Mouse (Mus musculus) ES-CJ7 (cell line): Measurements from ENCODE around the gene Ltv1.
A peak's percentile ranks its signal among the peaks of the same experiment; 100 is the strongest.

ENCODE experiments used
- DNase-seq: peaks from one replicate; pipeline ENCODE4 v3.0.0; 2011; ENCODE audit warnings: low read depth, low spot score

The Ltv1 gene

DNA sequence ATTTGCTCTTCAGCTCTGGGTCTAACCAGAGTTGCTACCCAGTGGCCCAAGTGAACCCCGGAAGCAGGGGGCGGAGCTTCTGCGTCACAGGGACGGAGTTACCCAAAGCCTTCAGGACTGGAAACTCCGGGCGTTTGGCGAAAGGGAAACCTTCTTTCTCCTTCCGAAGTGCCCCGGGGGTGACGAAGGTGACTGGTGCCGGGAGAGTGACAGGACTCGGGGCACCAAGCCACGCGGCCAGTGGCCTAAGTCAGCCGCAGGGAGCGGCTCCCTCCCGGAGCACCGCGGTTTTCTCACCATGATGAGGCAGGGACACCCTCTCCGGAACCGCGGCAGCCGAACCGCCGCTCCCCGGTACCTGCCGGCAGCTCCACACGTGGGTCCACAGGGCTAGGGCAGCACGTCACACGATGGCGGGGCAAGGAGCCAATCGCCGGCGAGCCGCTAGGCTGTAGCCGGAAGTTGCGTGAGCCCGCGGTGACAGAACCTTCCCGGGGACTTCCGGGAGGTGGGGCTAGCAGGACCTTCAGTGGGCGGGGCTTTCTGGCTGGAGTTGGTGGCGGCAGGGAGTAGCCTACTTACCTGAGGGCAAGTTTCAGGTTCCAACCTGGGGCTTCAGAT, at the start of gene Ltv1:
Gene Ltv1 (minus strand): TSS at position 438 of the 621 bp plus-strand sequence.
- DNase-seq, result peak; percentile 93

DNA sequence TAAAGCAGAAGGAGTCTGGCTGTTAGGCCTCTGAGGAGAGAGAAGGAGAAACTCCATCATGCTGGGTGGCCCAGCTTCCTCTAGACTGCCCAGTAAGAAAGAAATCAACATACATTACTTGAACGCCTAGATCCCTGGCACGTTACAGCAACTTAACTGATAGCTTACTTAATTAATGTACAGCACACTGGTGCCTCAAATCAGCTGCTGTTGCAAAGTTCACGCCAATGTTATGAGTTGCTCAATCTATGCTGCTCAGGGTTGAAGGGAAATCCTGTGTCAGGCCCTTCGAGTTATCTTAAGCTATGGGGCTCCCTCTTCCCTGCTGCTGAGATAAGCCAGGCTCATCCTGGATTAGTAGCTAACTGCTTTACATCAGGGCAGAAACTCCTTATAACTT, 47.5 kb upstream of the Ltv1 start:
- DNase-seq, result no peak

DNA sequence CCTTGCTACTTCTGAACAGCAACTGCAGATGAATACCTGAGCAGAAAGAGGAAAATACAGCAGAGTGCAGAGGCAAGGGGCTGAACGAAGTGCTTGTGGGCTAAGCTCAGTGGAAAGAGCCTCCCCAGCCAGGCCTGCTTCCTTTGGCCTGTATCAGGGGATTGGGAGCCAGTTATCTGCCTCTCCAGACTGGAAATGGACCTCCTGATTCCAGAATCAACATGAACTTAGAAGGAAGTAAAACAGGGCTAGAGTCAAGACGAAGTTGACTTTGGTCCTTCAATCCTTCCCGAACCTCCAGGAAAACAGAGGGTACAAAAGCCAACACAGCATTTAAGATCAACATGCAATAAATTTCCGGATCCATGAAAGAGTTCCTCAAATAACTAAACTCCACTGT, 45.2 kb upstream of the Ltv1 start:
- no peak for DNase-seq

DNA sequence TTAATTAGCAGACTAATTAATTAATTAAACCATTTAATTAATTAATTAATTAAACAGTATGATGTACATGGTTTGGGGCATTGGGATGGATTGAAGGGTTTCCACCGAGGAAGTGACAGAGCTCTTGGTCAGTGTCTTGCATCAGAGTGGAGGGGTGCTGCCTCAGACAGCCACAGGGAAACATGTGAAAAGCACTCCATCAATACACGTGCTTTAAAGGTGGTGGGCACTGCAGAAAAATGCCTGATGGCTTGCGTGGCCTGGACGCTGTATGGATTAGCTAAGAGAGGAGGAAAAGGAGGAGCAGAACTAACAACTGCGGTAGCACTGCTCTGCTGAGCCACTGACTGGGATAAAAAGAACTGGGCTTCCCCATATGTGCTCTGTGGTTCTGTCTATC, 43.9 kb upstream of the Ltv1 start:
- no peak for DNase-seq

DNA sequence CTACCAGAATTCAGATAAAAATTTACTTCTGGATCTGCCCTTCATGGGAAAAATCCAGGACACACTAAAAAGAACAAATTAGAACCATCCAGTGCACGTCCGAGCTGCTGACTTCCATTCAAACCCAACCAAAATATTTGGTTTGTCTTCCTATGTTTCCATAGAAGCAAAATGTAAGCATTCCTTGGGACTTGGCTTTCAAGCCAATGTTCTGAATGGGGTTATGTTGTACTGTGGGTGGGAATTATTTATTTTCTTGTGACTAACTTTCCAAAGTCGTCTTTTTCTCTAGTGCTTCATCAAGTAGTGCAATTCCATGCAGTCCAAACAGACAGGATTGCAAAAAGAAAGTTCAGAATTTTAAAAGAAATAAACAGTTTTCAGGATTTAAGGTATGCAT, 41.5 kb upstream of the Ltv1 start:
- no peak for DNase-seq

DNA sequence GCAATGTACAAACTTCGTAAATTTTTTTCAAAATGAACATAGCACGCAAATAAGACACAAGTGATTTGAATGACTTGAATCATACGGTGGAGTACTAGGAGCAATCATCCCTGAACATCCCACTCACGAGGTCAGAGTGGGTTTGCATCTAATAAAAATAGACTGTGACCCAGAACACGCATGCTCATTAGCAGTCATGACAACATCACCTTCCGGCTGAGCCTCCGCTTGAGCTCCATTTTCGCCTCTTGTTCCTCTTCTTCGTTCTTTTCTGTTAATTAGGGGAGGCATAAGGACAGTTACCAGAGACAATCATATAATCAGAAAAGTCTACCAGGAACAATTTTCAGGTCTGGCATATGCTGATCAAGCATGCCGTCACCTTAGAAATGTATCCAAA, 41.0 kb upstream of the Ltv1 start:
- no peak for DNase-seq

DNA sequence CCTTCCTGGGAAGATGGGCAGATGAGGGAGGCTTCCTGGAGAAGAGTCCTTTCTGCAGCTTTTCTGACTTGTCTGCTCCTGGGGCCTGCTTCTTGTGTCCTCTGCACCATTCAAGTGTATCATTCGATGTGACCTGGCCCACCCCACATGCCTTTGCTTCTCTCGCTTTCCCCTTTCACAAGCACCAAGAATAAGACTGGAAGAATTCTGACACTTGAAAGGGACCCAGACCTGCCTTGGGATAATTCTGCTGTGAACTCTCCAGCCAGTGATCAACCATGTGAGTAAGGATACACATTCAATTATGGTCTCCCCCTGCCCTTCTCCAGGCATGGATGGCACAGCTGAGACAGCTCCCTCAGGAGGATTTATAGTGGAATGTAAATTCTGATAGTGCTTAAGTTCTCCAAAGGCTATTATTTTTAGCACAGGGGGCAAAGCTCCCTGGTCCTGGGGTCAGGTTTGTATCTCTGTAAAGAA, 40.2 kb upstream of the Ltv1 start:
- DNase-seq, result no peak

DNA sequence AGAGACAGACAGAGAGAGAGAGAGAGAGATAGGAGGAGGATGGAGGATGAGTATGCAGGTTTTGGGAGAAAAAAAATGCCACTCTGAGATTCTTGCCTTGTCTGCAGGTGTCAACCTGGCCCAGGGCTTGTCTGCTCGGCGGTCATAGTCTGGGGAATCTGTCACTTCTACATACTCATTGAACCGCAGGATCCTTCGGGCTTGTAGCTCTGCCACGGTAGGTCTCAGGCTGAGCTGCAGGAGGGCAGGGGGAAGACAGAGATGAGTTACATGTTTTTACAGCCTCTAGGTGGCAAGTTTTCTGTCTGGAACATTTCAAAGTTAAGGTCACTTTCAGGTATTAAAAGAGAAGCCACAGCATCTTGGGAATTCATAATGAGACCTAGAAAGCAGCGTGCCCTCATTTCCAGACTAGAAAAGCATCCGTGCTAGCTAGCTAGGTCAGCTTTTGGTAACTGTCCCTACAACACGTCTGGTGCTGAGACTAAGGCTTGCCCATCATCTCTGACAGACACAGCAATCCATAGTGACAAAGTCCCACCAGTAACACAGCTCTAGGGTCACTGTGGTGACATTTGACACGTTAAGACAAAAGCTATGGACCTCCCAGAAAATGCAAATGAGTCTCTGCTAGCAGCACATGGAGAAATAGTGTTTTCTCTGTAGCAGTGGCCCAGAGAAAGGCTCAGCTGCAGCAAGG, 39.6 kb upstream of the Ltv1 start:
- no peak for DNase-seq

DNA sequence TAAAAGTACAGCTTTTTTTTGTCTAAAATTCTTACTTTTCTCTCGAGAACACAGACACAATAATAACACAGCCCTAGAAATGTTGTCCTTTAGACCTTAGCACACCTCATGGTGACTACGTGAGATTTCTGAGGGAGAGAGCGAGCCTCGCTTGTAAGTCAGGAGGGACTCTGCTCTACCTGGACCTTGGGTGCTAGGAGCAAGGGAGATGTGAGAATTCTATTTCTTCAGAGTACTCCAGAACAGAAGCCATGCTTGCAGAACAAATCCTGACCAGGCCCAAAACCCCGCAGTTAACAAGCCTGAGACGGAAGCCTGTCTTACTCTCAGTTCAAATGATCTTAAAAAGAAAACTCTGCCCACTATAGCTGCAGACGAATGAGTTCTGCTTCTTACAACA, 37.7 kb upstream of the Ltv1 start:
- no peak for DNase-seq

DNA sequence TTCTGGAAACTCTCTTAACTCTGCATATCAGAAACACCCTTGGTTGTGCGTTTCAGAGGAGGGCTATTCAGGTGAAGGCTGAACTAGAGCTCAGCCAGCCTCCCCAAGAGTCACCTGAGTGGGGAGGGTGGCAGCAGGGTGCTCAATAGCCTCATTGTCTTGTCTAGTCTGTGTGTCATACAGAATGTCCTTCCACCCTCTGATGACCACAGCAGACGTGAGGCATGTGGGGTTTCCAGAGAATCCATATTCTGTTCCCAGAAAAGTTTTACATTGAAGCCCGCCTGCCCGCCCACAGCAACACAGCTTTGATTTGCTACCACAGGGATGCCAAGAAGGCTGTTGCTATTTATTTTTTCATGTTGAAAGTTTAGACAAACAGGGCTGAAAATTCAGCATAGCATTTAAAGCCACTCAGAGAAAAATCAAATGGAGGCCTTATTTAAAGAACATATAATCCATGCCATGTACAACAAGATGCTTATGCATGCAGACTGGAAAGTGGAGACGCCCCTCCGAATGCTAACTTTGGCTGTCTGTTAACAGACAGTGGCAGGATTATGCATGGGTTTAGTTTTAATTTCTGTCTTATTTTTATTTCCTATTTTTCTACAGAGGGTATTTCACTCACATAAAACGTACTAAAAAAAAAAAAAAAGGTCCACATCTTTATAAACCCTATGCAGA, 32.6 kb upstream of the Ltv1 start:
- DNase-seq, result no peak

DNA sequence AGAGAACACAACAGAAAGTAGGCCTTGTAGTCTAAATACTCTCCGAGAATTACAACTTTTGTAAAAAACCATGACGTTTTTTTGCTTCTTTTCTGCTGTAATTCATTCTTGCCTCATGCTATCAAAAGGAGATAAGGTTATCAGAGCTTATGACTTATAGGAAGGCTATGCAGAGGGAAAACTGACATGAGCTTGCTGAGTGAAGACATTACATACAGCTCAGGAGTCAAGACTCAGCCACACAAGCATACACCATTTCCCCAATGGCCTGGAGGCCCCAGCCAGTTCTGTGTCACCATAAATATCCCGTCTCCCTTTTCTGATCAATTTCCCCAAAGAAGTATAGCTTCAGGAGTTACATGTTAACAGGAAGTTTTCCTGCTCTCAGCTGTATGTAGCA, 29.2 kb upstream of the Ltv1 start:
- no peak for DNase-seq

DNA sequence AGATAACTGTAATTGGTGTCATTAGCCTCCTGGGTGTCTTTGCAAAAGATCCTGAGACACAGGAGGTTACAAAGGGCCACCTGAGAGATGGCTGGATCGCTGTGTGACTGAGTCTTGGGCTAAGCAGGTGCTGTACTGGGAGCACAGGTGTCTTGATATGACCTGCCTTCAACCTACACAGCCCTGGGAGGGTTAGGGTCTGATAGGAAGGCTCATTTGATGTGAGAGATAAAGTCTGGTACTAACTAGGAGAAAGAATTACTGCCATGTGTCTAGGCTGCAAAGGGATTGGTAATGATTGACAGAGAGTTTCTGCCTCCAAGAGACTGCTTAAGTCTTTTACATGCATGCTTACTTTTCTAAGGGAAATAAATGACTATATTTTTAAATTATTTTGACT, 27.1 kb upstream of the Ltv1 start:
- DNase-seq, result no peak

DNA sequence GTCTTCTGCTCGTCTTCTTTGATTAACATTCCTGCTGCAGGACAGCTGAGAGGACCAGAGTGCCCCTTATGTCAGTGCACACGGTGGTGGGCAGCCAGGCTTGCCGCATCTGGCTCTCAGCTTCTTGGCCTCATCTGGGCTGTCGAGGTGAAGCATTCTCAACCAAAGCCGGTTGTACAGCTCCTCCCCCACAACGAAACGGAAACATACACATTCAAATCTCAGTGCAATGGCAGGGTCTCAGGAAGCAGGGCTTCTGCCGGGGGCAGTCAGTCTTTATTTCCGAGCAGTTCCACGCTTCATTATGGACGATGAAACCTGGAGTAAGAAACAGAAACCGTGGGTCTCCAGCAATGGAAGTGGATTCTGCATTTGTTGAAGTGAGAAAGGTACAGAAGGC, 21.0 kb upstream of the Ltv1 start:
- DNase-seq, result no peak

DNA sequence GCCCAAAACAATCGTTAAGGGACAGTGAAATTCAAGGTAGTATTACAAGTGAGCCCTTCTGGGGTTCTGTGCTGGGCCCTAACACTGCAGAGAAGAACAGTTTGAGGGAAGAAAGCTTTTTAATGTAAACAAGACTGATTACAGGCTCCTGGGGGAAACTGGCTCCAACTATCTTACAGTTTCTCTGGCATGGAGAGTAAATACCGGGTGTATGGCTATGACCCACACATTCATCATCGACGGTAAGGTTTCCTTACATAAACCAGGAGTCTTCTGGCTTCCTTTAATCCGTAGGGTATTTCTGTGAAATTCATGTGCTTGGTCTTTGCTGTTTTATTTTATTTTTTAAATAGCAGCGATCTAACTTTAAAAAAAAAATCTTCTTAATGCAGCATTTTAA, 19.9 kb upstream of the Ltv1 start:
- DNase-seq, result no peak

DNA sequence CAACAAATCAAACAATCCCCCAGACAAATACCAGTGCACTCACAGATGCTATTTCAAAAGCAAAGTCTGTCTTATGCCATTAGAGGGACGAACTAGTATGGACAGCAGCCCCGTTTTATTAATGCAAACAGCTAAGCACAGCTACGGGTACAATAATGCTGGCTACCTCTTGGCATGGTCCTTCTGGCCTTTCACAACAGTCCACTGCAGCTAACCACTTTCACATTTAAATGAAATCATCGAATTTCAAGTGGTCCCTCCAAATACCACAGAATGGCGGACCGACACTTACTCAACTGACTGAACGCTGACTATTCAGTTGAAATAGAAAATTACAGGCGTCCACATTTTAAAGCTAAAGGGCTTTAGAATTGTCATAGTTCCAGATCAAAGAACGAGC, 19.4 kb upstream of the Ltv1 start:
- DNase-seq, result no peak

DNA sequence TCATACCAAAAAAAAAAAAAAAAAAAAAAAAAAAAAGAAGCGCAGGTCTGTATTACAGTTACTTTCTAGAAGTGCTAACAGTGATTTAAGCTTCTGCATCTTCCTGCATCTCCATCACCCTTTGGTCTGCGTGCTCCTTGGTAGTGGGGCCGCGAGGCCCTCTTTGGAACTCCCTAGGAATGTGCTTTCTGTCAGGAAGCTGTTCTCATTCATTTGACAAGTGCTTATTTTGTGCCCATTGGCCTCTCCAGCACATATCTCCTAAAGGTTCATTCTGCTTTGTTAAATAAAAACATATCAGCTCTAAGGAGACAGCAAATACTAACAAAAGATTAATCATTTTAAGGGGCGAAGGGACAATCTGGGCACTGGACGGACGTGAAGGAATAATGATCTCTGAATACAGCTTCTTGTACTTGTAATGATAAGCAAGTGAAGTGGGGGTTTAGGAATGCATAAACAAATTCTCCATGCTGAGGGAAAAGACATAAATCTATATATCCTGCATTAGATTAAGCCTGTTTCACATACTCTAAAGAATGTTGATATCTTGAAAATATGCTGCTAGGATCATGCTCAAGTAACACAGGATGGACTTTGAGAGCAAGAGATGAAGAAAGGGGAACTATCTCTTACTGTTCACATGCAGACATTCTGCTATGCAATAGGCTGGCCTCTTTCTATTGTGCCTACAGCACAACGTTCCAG, 17.1 kb upstream of the Ltv1 start:
- DNase-seq, result no peak

DNA sequence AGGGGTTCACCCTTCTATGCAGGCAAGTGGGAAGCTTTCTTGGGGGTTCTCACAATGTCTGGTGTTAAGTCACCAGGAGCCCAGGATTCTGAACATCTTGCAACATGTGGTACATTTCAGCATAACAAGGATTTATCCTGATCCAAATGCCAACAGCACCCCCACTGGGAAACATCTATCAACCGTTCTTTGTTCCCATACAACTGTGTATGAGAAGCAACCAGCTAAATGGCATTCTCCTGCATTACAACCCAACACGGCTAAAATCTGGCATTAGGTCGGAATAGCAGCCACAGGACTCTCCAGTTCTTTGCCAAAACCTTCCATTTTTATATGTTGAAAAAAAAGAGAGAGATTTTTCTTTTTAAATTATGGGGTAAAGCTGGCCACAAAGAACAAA, 16.5 kb upstream of the Ltv1 start:
- no peak for DNase-seq

DNA sequence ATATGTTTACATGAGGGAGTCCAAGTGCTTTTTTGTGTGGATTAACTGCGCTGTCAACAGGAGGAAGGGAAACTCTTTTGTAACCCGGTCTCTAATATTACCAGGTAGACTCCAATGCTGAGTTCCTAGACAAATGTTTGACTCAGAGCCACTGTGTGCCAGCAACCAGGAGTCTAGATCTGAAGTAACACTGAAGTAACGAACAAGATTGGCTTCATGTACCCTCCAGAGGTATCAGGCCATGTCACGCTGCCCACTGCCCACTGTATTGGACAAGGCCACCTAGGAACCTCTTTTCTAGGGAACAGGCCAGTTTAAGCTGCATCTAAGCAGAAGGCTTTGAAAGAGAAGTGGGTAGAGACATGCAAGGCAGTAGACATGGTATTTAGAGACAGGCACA, 16.1 kb upstream of the Ltv1 start:
- DNase-seq, result no peak

DNA sequence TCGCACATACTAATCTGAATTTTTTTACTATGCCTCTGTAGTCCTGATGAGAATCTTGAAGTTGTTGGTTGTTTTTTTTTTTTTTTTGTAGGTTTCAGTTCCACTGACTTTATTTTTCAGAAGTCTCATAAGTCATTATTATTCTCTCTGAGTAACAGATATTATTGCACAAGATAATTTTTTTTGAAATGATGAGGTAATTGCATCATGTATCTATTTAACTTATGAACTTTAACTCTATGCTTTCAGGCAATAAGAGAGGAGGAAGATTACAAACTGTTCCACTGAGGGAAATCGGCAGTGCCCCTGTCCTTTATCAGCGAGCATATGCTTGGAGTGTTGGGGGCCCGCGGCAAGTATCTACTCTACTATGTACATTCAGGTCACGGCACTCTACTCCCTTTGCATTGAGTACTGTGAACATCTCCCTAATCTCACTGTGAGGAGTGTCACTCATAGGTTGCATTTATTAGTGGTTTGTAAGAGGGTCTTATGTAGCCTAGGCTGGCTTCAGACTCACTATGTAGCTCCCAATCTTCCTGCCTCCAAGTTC, 8.8 kb upstream of the Ltv1 start:
- no peak for DNase-seq

DNA sequence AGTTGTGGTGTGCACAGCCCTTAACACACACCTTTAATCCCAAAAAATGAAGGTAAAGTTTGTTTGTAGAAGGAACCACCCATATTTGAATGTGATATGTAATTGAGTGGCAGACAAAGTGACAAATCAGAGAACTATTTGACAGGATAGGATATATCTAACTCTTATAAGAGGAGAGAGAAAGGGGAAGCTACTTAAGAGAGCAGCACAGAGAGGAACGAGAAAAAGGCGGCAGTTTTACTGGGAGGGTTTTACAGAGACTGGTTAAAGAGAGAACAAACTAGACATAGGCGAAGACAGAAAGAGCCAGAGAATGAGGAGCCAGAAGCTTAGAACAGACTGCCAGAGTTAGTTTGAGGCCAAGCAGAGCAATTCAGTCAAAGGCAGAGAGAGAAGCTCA, 7.9 kb upstream of the Ltv1 start:
- no peak for DNase-seq

DNA sequence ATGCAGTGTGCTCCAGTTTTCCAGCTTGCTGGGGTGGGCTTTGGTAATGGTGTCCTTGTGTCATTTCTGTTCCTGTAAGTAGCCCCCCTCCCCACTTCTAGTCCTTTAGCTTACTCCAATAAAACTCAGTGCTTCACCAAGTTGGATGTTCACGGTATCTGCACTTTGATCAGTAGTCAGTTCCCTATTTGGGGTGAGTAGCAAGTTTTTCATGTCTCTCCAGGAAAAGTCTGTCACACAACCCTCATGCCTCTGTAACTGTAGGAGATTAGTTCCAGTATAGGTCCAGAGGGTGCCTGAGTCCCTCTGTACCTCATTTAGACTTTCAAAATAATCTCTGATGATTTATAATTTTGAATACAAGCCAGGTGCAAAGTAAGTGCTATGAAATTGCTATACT, 6.3 kb upstream of the Ltv1 start:
- DNase-seq, result no peak

DNA sequence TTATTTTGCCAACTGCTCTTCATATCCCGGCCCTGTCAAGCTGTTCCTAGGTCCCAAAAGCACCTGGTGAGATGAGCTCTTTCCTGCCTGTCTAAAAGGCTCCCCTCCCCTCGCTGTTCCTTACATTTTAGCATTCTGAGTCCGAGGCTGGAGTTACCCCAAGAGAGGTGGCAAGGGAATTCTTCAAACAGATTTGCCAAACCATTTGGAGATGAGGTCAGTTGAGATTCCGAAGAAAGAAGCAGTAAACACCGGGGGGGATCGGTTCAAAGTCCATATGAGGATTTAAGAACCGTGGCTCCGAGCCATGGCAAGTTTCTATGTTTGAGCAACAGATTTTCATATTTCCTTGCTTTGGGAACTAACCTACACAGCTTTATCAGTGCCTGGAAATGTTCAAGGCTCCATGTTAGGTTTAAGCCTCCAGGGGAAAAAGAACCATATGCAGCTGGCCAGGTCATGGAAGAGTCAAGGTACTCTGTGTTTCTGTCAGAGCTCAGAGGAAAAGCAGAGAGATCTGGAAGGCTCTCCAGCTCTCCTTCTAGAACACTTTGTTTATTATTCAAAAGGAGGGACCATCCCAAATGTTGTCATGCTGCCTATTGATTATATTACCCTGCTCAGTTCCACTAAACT, 4.0 kb upstream of the Ltv1 start:
- no peak for DNase-seq
